ENCODE assay signal across 1 mouse cellular context in the genomic region with DNA sequence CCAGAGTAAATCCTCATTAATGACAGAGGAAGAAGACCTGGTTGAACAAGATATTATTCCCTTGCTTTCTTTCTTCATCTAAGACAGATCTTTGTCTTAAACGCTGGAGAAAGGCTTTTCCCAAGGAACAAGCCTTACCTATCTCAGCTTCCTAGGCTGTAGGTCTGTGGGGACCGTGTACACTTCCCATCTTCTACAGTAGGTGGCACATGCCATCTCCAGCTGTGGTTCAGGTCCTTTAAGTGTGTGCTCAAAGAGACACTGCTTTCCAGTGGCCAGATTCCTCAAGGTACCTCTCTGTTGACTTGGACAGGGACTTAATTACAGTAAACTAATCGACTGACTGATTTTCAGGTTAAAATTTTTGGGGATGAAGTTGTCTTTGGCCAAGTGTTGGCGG.
TF ChIP-seq lines count a peak whose summit lies in the region.

No protein-coding gene starts in this region.

TF ChIP-seq in MEL, 35 proteins besides CTCF, POLR2A, EP300 and RAD21:
- TF ChIP-seq MAX (IDR thresholded peaks at IDR 0.05; ENCODE audit: low read length) (no peak), ZMIZ1 (IDR thresholded peaks at IDR 0.05; ENCODE audit: low read depth, low read length) (no peak), MAFK (IDR thresholded peaks at IDR 0.05; ENCODE audit: borderline replicate concordance, low read depth, low read length) (no peak), CHD2 (IDR thresholded peaks at IDR 0.05; ENCODE audit: low read length) (no peak), HCFC1 (IDR thresholded peaks at IDR 0.05; ENCODE audit: low read depth, low read length) (no peak), MYB (IDR thresholded peaks at IDR 0.05; ENCODE audit: low read depth, low read length) (no peak), GATA1 (IDR thresholded peaks at IDR 0.05; ENCODE audit: low read depth, low read length) (no peak), USF1 (IDR thresholded peaks at IDR 0.05; ENCODE audit: low read depth, low read length) (no peak), MAZ (IDR thresholded peaks at IDR 0.05; ENCODE audit: low read depth, low read length) (no peak), E2F4 (IDR thresholded peaks at IDR 0.05; ENCODE audit: borderline replicate concordance, low read depth, low read length) (no peak), RCOR1 (IDR thresholded peaks at IDR 0.05; ENCODE audit: low read depth, low read length) (no peak)
